Mouse (Mus musculus): Measurements from ENCODE around the gene Cdkn2aipnl.

Cdkn2aipnl gene

DNA sequence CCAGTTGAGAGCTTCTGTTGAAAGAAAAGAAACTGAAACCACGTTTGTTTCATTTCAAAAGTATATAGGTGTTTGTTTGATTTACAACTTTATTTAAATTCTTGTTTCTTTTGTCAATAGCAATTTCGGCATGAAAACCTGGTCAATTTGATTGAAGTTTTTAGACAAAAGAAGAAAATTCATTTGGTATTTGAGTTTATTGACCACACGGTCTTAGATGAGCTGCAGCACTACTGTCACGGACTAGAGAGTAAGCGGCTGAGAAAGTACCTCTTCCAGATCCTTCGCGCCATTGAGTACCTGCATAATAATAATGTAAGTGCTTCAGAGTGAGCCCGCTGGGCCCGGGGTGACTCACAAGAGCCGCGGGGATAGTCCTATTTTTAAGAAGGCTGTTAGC, 43.5 kb downstream of the Cdkn2aipnl start:
- DNase-seq: no peak

DNA sequence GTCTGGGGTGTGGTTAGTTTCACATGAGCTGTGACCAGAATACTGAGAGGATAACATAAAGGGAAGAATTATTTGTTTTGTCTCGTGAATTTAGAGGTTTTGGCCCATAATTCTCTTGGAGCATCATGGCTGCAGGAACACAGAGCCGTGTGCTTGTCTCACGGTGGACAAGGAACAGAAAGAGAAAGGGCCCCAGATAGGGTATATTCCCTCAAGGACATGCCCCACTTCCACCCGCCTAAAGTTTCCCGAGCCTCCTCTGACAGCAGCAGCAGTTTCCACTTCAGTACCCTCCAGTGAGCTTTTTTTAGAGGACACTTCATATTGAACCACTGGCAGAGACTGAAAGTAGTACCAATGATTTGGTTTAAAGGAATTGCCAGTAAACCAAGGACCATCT, 44.1 kb downstream of the Cdkn2aipnl start:
- DNase-seq: no peak

GRCm38 (mm10) chr11:52018217-52018616, 50.8 kb downstream of the Cdkn2aipnl start:
- no peak for DNase-seq
